8 mouse cellular contexts compared by ENCODE assay signal in genomic region chr15:68394749-68395148, GRCm38 (mm10).
A peak's percentile ranks its signal among the peaks of the same experiment; 100 is the strongest.
DNase-seq lines count a peak whose midpoint lies in the region; ATAC-seq and TF ChIP-seq lines count a peak whose summit lies in the region.

No protein-coding gene starts in this region.

- no peaks in the 10 kb centered on the region for H3K4me1 ChIP-seq in forebrain, postnatal 0 days (ENCODE audit: insufficient read depth)
- no peaks in the 10 kb centered on the region for H3K4me1 ChIP-seq in forebrain, embryonic 13.5 days
- H3K4me1 ChIP-seq in midbrain, embryonic 14.5 days (ENCODE audit: control insufficient read depth, insufficient read depth, low read length) = no peaks in the 10 kb centered on the region
- H3K4me1 ChIP-seq in midbrain, embryonic 10.5 days = no peaks in the 10 kb centered on the region
- no peaks in the 10 kb centered on the region for H3K4me1 ChIP-seq in intestine, embryonic 15.5 days (replicated peaks)

- no peaks in the 10 kb centered on the region for H3K36me3 ChIP-seq in forebrain, postnatal 0 days (ENCODE audit: insufficient read depth)
- no peaks in the 10 kb centered on the region for H3K36me3 ChIP-seq in forebrain, embryonic 13.5 days (ENCODE audit: poor library complexity, severe bottlenecking)
- no peaks in the 10 kb centered on the region for H3K36me3 ChIP-seq in midbrain, embryonic 14.5 days (ENCODE audit: control insufficient read depth, insufficient read depth, low read length)
- no peaks in the 10 kb centered on the region for H3K36me3 ChIP-seq in midbrain, embryonic 10.5 days
- no peaks in the 10 kb centered on the region for H3K36me3 ChIP-seq in intestine, embryonic 15.5 days

- intact Hi-C loops in left cerebral cortex, postnatal 4 days (cut with DNase I) = no loop called here

- no peak overlapping the region for H3K9ac ChIP-seq in forebrain, postnatal 0 days
- H3K9ac ChIP-seq in forebrain, embryonic 13.5 days = no peak overlapping the region
- no peak overlapping the region for H3K9ac ChIP-seq in midbrain, embryonic 14.5 days (replicated peaks; ENCODE audit: low read length)
- H3K9ac ChIP-seq in intestine, embryonic 15.5 days = no peak overlapping the region

- 95% methylated on average over 1 of the region's 1 CpGs for WGBS in forebrain, postnatal 0 days
- 100% methylated on average over 1 of the region's 1 CpGs for WGBS in forebrain, embryonic 13.5 days
- 93% methylated on average over 1 of the region's 1 CpGs for WGBS in midbrain, embryonic 14.5 days
- WGBS in midbrain, embryonic 10.5 days = 86% methylated on average over 1 of the region's 1 CpGs
- 87% methylated on average over 1 of the region's 1 CpGs for WGBS in intestine, embryonic 15.5 days

- H3K9me3 ChIP-seq in forebrain, postnatal 0 days (ENCODE audit: low read length) = no peaks in the 10 kb centered on the region
- H3K9me3 ChIP-seq in forebrain, embryonic 13.5 days (replicated peaks) = no peaks in the 10 kb centered on the region
- no peaks in the 10 kb centered on the region for H3K9me3 ChIP-seq in midbrain, embryonic 14.5 days (ENCODE audit: control insufficient read depth, low read length)
- H3K9me3 ChIP-seq in midbrain, embryonic 10.5 days (replicated peaks) = 0 out of 2 replicates have a peak, but pooled peaks cover 4% of the 10 kb centered on the region
- no peaks in the 10 kb centered on the region for H3K9me3 ChIP-seq in intestine, embryonic 15.5 days

- DNase-seq in forebrain, postnatal 0 days = peak; percentile 24
- DNase-seq in midbrain, embryonic 14.5 days = peak; percentile 52
- DNase-seq in midbrain, embryonic 10.5 days (ENCODE audit: low spot score) = no peak
- peak; percentile 52 to 59 for DNase-seq in cerebellum, postnatal 14 days
- peak; percentile 20 for DNase-seq in left cerebral cortex, postnatal 4 days
- DNase-seq in thymus, postnatal 0 days (ENCODE audit: low spot score) = peak; percentile 16

- H3K27me3 ChIP-seq in forebrain, postnatal 0 days (ENCODE audit: insufficient read depth, low read length) = no peaks in the 10 kb centered on the region
- no peaks in the 10 kb centered on the region for H3K27me3 ChIP-seq in forebrain, embryonic 13.5 days
- no peaks in the 10 kb centered on the region for H3K27me3 ChIP-seq in midbrain, embryonic 14.5 days (ENCODE audit: control insufficient read depth, insufficient read depth, low read length)
- no peaks in the 10 kb centered on the region for H3K27me3 ChIP-seq in midbrain, embryonic 10.5 days (ENCODE audit: low read depth, poor library complexity, severe bottlenecking)
- no peaks in the 10 kb centered on the region for H3K27me3 ChIP-seq in intestine, embryonic 15.5 days (replicated peaks)

- no peak overlapping the region for H3K4me2 ChIP-seq in forebrain, postnatal 0 days (ENCODE audit: low read depth)
- no peak overlapping the region for H3K4me2 ChIP-seq in forebrain, embryonic 13.5 days
- no peak overlapping the region for H3K4me2 ChIP-seq in midbrain, embryonic 14.5 days (ENCODE audit: low read length)
- no peak overlapping the region for H3K4me2 ChIP-seq in intestine, embryonic 15.5 days (replicated peaks)

- TF ChIP-seq CTCF in forebrain, postnatal 0 days (IDR thresholded peaks at IDR 0.05; ENCODE audit: low read depth) = peak; percentile 72

- H3K4me3 ChIP-seq in forebrain, postnatal 0 days (ENCODE audit: low read depth, low read length) = no peak overlapping the region
- H3K4me3 ChIP-seq in forebrain, embryonic 13.5 days = no peak overlapping the region
- H3K4me3 ChIP-seq in midbrain, embryonic 14.5 days (replicated peaks; ENCODE audit: low read depth, low read length) = no peak overlapping the region
- H3K4me3 ChIP-seq in midbrain, embryonic 10.5 days = no peak overlapping the region
- H3K4me3 ChIP-seq in intestine, embryonic 15.5 days (replicated peaks) = no peak overlapping the region

- no peak for ATAC-seq in forebrain, postnatal 0 days
- no peak for ATAC-seq in forebrain, embryonic 13.5 days
- ATAC-seq in midbrain, embryonic 14.5 days (ENCODE audit: low FRiP score, low TSS enrichment) = no peak
- no peak for ATAC-seq in intestine, embryonic 15.5 days

- no peak overlapping the region for H3K27ac ChIP-seq in forebrain, postnatal 0 days (ENCODE audit: low read depth, low read length)
- H3K27ac ChIP-seq in forebrain, embryonic 13.5 days = no peak overlapping the region
- H3K27ac ChIP-seq in midbrain, embryonic 14.5 days (replicated peaks; ENCODE audit: low read depth, low read length) = no peak overlapping the region
- H3K27ac ChIP-seq in midbrain, embryonic 10.5 days (replicated peaks) = no peak overlapping the region
- H3K27ac ChIP-seq in intestine, embryonic 15.5 days = no peak overlapping the region
